Mouse (Mus musculus) adrenal gland, postnatal 14 days (tissue): ENCODE results near the gene Sgf29. TPM values are rescaled to one million over a fixed set of nuclear protein-coding genes. Genes with fewer than 3 reads are reported as not detected.
"Not testable (repeated sequence)": the region's sequence is repeated elsewhere in the genome, so short reads cannot be mapped to it uniquely, and the experiment has no call there.

Source experiments
- DNase-seq: peaks from one replicate; pipeline ENCODE4 v3.0.0; 2021; ENCODE audit warnings: mixed read lengths
- total RNA-seq: library from RNA; stranded (reverse); gene quantifications from 2 replicates; pipeline ENCODE4 v1.2.3, GENCODE M21; 2021

Sgf29 gene
- total RNA-seq, 1 experiment from 2014 or later = 38.3 TPM

DNA sequence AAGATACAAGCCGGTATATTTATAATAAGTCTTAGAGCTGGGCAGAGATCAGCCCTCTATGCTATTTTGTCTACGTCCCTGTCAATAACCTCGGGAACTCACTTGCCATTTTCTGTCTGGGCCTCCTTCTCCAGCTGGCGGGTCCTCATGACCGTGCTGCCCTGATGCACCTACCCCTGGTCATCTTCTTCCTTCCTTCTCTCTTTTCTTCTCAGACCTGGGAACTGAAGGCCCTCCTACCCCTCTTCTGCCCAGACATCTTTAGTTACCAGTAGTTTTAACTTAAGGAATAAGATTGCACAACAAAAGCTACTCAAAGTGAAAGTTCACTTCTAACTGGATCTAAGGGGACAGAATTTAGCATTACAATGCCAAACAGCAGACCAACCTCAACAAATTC, 30.6 kb downstream of the Sgf29 start:
- DNase-seq = no peak

DNA sequence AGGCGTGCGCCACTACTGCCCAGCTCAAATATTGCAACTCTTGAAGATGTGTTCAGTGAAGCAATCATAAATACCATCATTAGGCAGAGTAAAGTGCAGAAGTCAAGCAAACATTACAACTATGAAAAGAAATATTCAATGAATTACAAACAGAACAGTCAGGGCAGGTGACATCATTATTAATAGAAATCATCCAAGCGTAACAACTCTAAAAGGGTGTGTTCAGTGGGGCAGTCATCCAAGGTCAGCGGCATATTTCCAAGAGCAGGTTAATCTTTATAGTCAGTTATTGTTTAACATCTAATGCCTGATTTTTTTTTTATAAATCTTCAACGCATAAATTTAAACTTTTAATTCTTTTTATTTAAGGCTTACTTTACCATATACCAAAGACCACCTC, 32.1 kb downstream of the Sgf29 start:
- DNase-seq = no peak

GRCm38 (mm10) chr7:126688156-126688555, 39.0 kb downstream of the Sgf29 start:
- DNase-seq = not testable (repeated sequence)

DNA sequence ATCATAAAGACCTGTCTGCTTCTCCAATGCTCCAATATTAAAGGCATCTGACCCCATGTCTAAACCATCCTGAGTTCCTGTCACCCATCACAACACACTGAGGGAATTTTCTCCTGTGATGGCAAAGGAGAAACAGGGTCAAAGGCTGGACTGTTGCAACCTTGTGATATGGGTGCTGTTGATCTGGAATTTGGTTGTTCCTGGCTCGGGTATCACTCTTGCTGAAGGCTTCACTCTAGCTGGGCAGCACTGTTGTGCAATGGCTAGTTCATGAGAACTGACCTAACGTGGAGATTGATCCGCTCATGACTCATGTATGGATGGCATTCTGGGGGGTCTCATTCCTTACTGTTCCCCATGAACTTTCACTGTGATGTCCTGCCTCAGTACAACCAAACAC, 39.9 kb downstream of the Sgf29 start:
- no peak for DNase-seq

DNA sequence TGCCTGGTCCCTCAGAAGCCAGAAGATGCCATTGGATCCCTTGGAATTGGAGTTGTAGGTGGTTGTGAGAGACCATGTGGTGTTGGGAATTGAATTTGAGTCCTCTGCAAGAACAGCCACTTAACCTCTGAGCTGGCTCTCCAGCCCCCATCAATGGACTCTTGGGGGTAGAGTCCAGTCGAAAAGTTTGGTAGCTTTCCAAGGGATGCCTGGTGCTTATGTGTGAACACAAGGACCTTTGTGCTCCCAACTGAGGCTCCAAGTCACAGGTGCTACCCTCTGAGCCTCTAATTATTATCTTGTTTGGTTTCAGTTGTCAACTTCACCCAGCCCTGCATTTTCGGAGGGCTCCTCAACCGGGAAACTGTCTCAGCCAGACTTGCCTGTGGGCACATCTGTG, 41.6 kb downstream of the Sgf29 start:
- no peak for DNase-seq

DNA sequence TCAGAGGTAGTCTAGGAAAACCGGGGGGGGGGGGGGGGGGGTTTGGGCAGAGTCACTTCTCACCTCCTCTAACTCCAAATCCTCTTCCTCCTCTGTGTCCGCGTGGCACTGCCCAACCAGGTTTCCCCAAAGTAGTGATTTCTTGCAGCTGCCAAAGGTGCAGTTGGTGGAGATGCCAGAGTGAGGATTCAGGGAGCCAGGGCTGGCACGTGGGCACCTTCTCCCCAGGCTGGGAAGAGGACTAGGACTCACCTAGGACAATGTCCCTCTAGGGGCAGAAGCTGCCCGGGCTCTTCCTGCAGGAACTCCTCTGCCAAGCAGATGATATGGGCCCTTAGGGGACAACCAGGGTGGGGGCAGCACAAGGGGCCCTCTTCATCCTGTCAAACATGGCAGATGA, 42.6 kb downstream of the Sgf29 start:
- DNase-seq = no peak

GRCm38 (mm10) chr7:126692426-126692825, 43.3 kb downstream of the Sgf29 start:
- no peak for DNase-seq

GRCm38 (mm10) chr7:126693256-126693655, 44.1 kb downstream of the Sgf29 start:
- DNase-seq = peak; percentile 92

- DNase-seq = no peak
Measured at GRCm38 (mm10) chr7:126693781-126694180, 44.7 kb downstream of the Sgf29 start.

DNA sequence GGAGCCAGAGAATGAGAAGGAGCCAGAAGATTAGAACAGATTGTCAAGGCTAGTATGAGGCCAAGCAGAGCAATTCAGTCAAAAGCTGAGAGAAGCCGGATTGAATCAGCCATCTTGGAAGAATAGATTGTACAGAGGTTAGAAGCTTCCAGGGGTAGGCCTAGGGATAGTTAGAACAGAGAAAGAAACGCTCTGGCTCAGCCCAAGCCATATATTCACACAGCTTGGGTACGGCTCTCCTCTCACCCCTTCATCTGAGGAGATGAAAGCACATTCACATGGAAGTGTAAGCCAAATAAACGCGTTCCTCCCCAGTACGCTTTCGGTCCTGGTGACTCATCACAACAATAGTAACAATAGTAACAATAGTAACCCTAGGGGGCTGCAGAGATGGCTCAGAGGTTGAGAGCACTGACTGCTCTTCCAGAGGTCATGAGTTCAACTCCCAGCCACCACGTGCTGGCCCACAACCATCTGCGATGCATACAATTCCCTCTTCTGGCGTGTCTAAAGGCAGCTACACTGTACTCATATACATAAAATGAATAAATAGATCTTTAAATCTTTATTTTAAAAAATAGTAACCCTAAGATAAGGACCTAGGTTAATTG, 45.4 kb downstream of the Sgf29 start:
- DNase-seq = no peak

- peak; percentile 86 for DNase-seq
Measured at GRCm38 (mm10) chr7:126695210-126695611, 46.1 kb downstream of the Sgf29 start, which contains the start of gene Bola2. Gene Bola2, plus strand, starts transcription at chr7:126695401.

DNA sequence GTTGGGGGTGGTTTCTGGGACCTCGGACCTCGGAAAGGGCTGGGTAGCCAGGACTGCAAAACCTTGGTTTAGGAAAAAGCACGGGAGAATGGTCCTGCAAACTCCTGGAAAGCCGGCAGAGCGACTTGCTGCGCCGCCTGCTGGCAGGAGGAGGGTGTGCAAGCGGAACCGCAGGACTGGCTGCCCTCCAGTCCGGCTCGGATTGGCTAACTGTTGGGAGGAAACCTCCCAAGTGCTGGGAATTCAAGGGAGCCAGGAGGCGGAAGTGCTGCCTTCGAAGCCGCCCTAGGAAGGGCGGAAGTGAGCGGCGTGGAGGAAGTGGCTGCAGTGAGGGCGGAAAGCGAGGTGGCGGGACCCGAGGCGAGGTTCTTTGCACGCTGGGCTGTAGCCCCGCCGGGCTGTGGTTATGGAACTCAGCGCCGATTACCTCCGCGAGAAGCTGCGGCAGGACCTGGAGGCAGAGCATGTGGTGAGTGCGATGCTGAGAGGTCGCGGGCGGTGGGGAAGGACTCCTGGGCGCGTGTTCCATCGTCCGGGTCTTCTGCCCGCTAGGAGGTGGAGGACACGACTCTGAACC, 46.6 kb downstream of the Sgf29 start, which contains the start of gene Slx1b:
TSS of gene Slx1b (minus strand) at position 154 of the 577 bp plus-strand sequence.
- DNase-seq = peak; percentile 97

DNA sequence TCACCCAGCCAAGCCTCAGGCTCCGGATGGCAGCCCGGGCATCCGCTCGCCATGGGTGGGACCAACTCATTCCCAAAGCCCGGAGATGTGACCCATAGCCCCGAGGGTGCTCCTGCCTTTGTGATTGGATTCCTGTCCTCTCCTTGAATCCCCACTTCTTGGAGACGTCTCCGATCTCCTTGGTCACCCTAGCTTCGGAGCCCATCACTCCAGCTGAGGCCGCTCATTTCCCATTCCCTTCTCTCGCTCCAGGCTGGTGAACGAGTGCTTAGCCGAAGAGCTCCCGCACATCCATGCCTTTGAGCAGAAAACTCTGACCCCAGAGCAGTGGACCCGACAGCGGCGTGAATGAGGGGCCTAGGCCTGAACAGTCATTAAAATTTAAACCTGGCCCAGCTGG, 47.2 kb downstream of the Sgf29 start:
- DNase-seq = no peak

DNA sequence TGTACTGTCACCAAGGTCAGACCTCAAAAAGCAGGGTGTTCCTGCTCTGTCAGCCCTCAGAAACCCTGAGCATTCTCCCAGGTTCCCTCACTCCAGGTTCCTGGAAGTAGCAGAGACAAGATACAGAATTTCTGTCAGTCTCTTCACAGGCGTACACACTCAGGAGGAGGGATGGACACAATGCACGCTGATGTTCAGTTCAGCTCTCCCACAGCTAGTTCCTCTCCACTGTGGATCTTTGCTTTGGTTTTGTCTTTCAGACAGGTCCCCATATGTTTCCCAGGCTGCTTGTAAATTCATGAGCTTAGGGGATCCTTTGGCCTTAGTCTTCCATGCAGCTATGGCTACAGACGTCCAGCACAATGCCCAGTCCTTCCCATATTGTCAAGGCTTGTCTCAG, 47.8 kb downstream of the Sgf29 start:
- DNase-seq = no peak

GRCm38 (mm10) chr7:126697838-126698237, 48.7 kb downstream of the Sgf29 start:
- no peak for DNase-seq

DNA sequence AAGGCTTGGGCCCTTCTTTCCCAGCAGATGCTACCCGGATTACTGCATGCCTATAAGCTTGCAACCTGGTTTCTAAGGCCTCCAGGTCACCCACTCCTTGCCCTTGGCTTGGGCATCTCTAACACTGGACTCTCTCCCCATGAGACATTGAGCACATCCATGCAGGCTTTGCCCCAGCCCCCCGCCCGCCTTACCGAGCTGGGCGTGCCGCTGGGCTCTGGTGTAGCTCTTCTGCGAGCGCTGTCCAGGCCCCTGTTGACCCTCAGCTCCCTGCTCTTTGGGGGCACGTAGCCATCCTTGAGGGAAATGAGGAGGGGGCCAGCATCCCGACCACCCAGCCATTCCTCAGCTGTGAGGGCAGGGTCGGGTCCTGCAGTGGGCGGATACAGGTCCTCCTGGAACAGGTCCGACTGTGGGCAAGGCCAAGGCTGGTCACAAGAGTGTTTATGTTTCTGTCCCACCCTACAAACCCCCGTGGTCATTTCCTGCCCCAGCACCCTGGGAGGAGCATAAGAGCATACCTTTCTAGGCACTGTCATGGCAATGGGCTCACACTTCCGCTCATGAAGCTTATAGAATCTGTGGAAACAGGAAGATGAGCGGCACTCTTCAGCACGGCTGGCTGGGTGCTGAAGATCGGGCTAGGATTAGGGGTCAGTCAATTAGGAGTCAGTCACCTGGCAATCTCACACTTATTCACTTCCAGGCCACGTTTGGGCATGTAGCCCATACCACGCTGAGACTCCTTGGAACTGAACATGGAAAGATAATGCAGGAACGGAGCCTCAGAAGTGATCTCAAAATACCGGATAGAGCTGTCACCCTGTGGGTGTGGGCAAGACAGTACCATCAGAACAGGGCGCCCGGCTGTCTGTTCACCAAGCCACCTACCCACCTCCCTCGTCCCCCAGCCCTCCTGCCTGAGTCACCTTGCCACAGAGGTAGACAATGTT, 51.2 kb downstream of the Sgf29 start:
- DNase-seq = no peak

- DNase-seq = peak; percentile 94
Measured at GRCm38 (mm10) chr7:126701070-126701469, 52.0 kb downstream of the Sgf29 start.

- DNase-seq = no peak
Measured at GRCm38 (mm10) chr7:126701559-126702357, 52.6 kb downstream of the Sgf29 start.

- DNase-seq = no peak
Measured at GRCm38 (mm10) chr7:126702358-126702757, 53.2 kb downstream of the Sgf29 start.

GRCm38 (mm10) chr7:126702861-126703756, 54.0 kb downstream of the Sgf29 start:
- no peak for DNase-seq

DNA sequence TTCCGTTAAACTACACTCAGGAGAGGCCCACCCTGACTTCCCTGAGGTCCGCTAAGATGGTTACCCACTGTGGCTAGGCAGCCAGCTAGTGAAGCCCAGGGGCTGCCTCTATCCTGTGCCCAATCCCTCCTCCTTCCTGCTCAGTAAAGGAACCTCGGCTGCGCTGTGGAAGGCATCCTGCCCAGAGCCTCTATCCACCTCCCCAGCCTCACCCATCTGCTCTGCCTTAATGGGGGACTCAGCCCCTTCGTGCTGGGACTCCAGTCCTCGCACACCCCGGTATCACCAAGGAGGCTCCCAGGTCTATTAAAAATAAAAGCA, 54.6 kb downstream of the Sgf29 start:
- no peak for DNase-seq
